Mouse (Mus musculus): Measurements from ENCODE around the gene Krt222.

DNA sequence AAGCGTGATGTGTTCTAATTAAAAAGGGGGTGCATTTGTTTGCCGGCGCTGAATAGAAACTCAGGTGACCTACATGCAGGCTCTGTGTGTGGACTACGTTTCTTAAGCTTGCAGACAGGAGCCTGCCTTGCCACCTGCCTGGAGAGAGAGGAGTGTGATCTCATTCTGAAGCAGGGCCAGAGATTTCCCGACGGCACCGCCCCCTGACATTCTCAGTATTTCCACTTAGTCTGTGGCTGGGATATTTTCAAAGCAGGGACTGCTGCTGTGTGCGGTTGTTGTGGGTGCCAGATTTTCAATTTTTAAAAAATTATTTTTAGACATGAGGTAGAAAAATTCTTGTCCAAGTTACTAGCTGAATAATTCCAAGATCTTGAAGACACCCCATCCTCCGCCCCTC, 21.3 kb upstream of the Krt222 start:
- TF ChIP-seq CTCF (IDR thresholded peaks at IDR 0.05; ENCODE audit: control insufficient read depth, insufficient read depth, low read length) (no peak), POLR2A (IDR thresholded peaks at IDR 0.05; ENCODE audit: borderline replicate concordance, control insufficient read depth, low read depth, low read length) (no peak)
